Mouse (Mus musculus) C2C12 (cell line): ENCODE results near the gene Vti1a.

Source experiments
- CEBPB ChIP-seq: IDR thresholded peaks from one replicate; pipeline ENCODE4 v1.6.1; 2011; ENCODE audit warnings: low read depth, mild to moderate bottlenecking, control low read depth, moderate library complexity
- CTCF ChIP-seq: IDR thresholded peaks from one replicate; pipeline ENCODE4 v1.5.1; 2011; ENCODE audit not compliant: control insufficient read depth, insufficient read depth, insufficient read length
- MAX ChIP-seq: IDR thresholded peaks from one replicate; pipeline ENCODE4 v1.6.1; 2011; ENCODE audit warnings: mild to moderate bottlenecking, control low read depth
- MYOD1 ChIP-seq: IDR thresholded peaks from one replicate; pipeline ENCODE4 v1.6.1; 2011; ENCODE audit warnings: low read depth; ENCODE audit not compliant: control insufficient read depth, insufficient read length
- MYOG ChIP-seq: IDR thresholded peaks from one replicate; pipeline ENCODE4 v1.6.1; 2011; ENCODE audit not compliant: control insufficient read depth, insufficient read length; ENCODE audit errors: extremely low read depth
- USF1 ChIP-seq: IDR thresholded peaks from one replicate; pipeline ENCODE4 v1.6.1; 2011; ENCODE audit warnings: low read depth, mild to moderate bottlenecking, control low read depth, moderate library complexity

GRCm38 (mm10) chr19:55382745-55383144 lies 66.7 kb downstream of the Vti1a start:
- TF ChIP-seq CTCF (no peak), MYOG (no peak), MAX (no peak), USF1 (no peak), CEBPB (no peak), MYOD1 (no peak)
